Mouse (Mus musculus) mouse trophoblast stem cell (cell line): Measurements from ENCODE around the gene Ror2.

Experiments
- in situ Hi-C, 2 experiments: fragments of 300-500 bp; cut with MseI, MboI; formaldehyde crosslinking; loops; 2 replicates in 1 of 2; 3 replicates in 1 of 2; pipeline ENCODE4 v1.15.1; 2025

The Ror2 gene

GRCm38 (mm10) chr13:53069076-53069690 lies 216.7 kb downstream of the Ror2 start:
- in situ Hi-C loops: no loop called here

- in situ Hi-C loops: no loop called here
Measured at GRCm38 (mm10) chr13:53068461-53068860, 217.5 kb downstream of the Ror2 start.

GRCm38 (mm10) chr13:53067949-53068348 lies 218.0 kb downstream of the Ror2 start:
- in situ Hi-C loops: no loop called here

- in situ Hi-C loops: no loop called here
Measured at GRCm38 (mm10) chr13:53065122-53065521, 220.8 kb downstream of the Ror2 start.

GRCm38 (mm10) chr13:53064681-53065080 lies 221.2 kb downstream of the Ror2 start:
- in situ Hi-C loops: no loop called here
